Mouse (Mus musculus) embryo, embryonic 10 days (tissue): ENCODE data around the gene Mtfmt.

Experiments
- DNase-seq: peaks from one replicate; pipeline ENCODE4 v3.0.0-alpha.2; 2015; ENCODE audit warnings: low spot score

Mtfmt gene

GRCm38 (mm10) chr9:65435671-65436301 is at the start of gene Mtfmt:
TSS of gene Mtfmt (plus strand) at chr9:65435782.
- peak; percentile 99 for DNase-seq

- peak; percentile 60 for DNase-seq
Measured at GRCm38 (mm10) chr9:65386373-65387140, 49.0 kb upstream of the Mtfmt start.

GRCm38 (mm10) chr9:65390752-65391612 is 44.6 kb upstream of the Mtfmt start:
- peak; percentile 27 for DNase-seq

GRCm38 (mm10) chr9:65391613-65391964 is 44.0 kb upstream of the Mtfmt start, which contains the start of gene Kbtbd13:
TSS of gene Kbtbd13 (minus strand) at chr9:65391652.
- DNase-seq: no peak

- DNase-seq: peak; percentile 83
Measured at GRCm38 (mm10) chr9:65392638-65393364, 42.8 kb upstream of the Mtfmt start.

GRCm38 (mm10) chr9:65393606-65394005 is 42.0 kb upstream of the Mtfmt start:
- DNase-seq: no peak

- no peak for DNase-seq
Measured at GRCm38 (mm10) chr9:65394360-65394759, 41.2 kb upstream of the Mtfmt start.

- peak; percentile 92 for DNase-seq
Measured at GRCm38 (mm10) chr9:65398279-65398678, 37.3 kb upstream of the Mtfmt start, which contains the start of gene Rasl12. TSS of gene Rasl12 (plus strand) at chr9:65398506.

- no peak for DNase-seq
Measured at GRCm38 (mm10) chr9:65399934-65400333, 35.6 kb upstream of the Mtfmt start.

- DNase-seq: no peak
Measured at GRCm38 (mm10) chr9:65404331-65405183, 31.0 kb upstream of the Mtfmt start.

- no peak for DNase-seq
Measured at GRCm38 (mm10) chr9:65405184-65405449, 30.5 kb upstream of the Mtfmt start.

- DNase-seq: no peak
Measured at GRCm38 (mm10) chr9:65407327-65407726, 28.3 kb upstream of the Mtfmt start.

GRCm38 (mm10) chr9:65407861-65408260 is 27.7 kb upstream of the Mtfmt start:
- DNase-seq: no peak

GRCm38 (mm10) chr9:65408871-65409295 is 26.7 kb upstream of the Mtfmt start:
- DNase-seq: no peak

GRCm38 (mm10) chr9:65410378-65410777 is 25.2 kb upstream of the Mtfmt start:
- DNase-seq: no peak

GRCm38 (mm10) chr9:65411326-65411725 is 24.3 kb upstream of the Mtfmt start:
- no peak for DNase-seq

- DNase-seq: no peak
Measured at GRCm38 (mm10) chr9:65417738-65418137, 17.8 kb upstream of the Mtfmt start.

GRCm38 (mm10) chr9:65419633-65420032 is 15.9 kb upstream of the Mtfmt start:
- DNase-seq: no peak

GRCm38 (mm10) chr9:65422760-65423501 is 12.7 kb upstream of the Mtfmt start, which contains the start of gene Slc51b:
TSS of gene Slc51b (minus strand) at chr9:65422955.
- no peak for DNase-seq

- no peak for DNase-seq
Measured at GRCm38 (mm10) chr9:65424393-65424792, 11.2 kb upstream of the Mtfmt start.
